Mouse (Mus musculus): Measurements from ENCODE around the gene Senp1.

Senp1 gene

DNA sequence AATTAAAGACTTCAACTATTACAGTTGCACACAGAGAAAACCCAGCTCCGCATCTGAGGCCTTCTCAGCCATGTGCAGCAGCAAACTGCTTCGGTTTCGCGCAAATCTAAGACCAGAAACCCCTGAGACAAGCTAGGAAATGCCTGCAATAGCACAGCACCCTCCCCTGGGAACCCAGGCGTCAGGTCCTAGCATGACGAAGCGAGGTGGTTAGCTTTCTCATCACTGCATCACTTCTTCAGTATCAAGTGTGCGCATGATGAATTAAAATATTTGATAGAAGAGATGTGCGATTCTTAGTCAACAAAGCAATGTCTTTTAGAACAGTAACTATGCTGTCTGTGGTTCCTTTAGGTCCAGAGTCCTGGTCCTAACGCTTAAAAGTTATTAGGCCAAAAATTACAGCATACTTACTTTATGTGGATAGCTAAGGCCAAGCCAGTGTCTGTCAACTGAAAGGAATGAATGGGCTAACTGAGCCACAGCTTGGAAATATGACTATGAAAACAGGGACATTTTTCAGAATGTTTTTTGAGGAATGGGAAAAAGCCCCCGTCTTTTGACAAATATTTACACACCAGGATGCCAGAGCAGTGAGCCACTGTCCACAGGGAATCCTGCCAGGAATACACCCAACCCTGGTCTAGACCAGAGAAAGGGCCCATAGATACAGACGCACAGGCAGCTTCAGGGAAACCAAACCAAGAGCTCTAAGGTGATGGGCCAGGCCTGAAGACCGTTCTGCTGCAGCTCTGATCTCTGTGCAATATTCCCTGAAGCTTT lies 44.4 kb downstream of the Senp1 start:
- CTCF ChIA-PET = no interaction called here

DNA sequence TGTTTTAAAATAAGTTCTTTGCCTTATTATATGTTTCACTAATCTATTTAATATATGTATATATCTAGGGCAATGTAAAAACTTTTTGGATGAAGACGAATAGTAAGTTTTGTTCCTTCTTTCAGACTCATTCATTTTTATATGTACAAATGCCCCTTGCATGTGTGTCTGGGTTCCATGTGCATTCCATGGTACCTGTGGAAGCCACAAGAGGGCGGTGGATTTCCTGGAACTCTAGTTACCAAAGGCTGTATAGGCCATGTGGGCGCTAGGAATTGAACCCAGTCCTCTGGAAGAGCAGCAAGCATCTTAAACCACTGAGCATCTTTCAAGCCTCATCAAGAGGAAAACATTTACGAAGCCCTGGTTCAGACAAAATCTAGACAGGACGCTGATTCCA lies 49.2 kb downstream of the Senp1 start:
- CTCF ChIA-PET = no interaction called here

DNA sequence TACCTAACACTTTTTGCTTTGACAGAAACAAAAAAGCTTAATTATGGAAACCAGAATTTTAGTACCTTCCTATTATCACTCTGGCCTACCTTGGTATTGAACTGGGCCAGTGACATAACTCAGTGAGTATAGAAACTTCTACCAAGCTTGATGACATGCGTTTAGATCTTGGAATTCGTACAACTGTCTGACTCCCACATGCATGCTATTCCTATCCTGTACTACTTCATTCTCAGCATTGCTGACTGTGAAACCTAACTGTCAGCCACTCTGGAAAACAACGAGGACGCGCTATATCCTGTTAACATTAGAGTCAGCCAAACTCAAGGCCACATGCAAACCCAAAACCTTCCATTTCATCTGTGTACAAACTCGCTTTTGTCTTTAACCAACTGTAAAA lies 49.6 kb downstream of the Senp1 start:
- CTCF ChIA-PET = no interaction called here

DNA sequence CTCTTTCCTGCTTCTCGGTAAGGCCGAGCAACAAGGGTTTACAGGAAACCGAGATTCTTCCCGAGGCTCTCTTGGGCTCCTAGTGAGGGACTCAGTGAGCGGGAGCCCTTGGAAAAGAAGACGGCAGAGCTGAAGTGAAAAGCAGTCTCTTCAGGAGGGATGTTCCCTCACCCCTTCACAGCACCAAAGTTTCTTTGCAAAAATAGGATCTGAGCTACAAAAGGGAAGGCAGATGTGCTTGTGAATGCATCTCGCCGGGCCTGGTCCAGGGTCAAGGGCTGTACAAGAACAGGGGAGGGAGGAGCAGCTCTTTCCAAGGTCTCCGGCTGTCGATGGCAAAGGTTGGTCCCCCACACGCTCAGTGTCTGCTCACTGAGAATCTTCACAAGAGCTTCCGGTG lies 51.0 kb downstream of the Senp1 start:
- CTCF ChIA-PET = no interaction called here

DNA sequence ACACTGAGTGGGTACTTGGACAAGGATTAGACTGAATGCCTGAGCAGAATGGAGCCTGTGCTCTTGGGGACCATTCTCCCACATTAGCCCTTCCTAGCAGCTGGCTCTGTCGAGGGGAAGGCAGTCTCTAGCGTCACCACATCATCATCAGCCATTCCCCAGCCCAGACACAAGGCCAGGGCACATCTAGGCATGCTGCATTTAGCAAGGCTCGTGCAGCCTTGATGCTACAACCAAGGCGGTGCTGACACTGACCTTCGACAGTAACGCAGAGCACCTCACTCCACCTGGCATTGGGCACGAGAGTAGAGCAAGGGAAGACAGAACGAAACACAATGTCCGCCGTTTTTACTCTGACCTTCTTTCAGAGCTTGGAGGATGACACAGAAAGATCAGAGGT lies 53.9 kb downstream of the Senp1 start:
- CTCF ChIA-PET = no interaction called here

DNA sequence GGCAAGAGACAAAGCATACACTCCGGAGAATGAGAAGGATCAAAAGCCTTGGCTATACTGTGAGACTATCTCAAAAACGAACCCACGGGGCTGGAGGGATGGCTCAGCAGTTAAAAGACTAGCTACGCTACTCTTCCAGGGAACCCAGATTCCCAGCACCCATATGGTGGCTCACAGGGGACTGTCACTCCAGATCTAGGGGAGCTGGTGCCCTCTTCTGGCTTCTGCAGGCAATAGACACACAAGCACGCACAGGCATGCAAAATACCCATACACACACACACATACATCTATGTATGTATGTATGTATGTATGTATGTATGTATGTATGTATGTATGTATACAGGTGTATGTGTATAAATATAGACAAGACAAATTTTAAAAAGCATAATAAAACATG lies 57.0 kb downstream of the Senp1 start:
- CTCF ChIA-PET = no interaction called here

DNA sequence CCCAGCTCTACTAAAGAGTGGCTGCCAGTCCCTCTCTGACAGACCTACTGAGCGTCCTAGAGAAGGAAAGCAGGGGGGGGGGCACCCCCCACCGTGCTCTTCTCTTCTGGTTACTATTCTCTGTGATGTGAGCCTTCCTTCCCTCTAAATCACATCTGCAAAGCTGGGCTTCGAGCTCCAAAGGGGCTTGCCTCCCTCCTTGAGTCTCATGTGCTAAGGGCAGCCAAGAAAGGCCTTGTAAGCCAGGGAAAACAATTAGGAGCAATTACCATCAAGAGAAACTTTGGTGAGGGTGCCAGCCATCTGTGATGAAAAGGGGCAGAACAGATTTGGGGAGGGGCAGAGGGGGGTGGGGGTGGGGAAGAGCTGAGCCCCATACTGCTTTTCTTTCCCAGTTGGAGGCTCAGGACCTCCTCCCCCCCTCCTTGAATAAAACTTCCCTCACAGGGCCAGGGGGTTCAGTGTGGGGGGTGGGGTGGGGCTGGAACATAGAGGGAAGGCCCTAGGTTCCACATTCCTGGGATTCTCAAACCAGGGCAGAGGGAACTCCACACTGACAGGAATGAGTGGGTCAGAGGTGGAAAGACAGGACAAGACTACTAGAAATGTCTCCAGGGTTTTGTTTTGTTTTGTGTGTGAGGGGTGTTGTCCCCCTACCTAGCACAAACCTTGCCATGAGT lies 58.3 kb downstream of the Senp1 start:
- CTCF ChIA-PET = no interaction called here

DNA sequence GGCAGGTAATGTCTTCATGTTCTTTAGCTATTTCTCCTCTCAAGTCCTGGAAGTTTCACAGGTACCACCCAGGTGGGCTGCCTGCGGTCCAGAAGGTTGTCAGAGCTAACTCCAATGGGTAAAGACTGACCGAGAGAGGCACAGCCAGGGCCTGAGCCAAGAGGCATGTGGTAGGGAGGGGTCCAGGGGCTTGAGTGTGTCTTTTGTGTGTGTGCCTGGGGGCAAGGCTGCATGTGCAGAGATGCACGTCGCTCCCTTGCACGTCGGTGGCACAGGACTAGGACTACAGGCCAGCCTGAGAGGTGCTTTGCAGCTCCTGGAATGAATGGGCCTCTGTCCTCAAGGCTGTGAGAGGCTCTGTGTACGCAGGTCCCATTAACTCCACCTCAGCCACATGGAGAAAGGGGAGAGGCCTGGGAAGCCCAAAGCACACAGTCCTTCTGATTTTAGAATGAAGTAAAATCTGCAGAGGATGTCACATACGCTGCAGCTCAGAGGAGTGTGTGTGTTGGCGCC lies 60.3 kb downstream of the Senp1 start:
- CTCF ChIA-PET = interaction anchor here (0.6 kb wide), 1 partner anchor 13 kb away, joined by 3 read pairs; no protein-coding TSS in a partner anchor

DNA sequence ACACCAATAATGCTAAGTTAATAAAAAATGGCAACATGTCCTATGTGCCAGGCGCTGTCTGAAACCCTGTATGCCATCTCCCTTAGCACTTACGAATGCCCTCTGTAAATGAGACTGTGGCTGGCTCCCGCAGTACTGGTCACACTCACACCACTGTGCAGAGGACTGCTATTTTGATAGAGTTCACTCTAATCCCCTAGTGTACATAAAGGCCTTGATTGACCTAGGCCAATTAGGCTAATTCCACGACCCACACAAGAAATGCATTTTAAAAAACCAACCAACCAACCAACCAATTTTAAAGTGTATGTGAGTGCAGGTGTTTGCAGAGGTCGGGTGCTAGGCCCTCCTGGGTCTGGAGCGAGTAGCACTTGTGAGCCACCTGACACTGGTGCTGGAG lies 63.7 kb downstream of the Senp1 start:
- CTCF ChIA-PET = no interaction called here

DNA sequence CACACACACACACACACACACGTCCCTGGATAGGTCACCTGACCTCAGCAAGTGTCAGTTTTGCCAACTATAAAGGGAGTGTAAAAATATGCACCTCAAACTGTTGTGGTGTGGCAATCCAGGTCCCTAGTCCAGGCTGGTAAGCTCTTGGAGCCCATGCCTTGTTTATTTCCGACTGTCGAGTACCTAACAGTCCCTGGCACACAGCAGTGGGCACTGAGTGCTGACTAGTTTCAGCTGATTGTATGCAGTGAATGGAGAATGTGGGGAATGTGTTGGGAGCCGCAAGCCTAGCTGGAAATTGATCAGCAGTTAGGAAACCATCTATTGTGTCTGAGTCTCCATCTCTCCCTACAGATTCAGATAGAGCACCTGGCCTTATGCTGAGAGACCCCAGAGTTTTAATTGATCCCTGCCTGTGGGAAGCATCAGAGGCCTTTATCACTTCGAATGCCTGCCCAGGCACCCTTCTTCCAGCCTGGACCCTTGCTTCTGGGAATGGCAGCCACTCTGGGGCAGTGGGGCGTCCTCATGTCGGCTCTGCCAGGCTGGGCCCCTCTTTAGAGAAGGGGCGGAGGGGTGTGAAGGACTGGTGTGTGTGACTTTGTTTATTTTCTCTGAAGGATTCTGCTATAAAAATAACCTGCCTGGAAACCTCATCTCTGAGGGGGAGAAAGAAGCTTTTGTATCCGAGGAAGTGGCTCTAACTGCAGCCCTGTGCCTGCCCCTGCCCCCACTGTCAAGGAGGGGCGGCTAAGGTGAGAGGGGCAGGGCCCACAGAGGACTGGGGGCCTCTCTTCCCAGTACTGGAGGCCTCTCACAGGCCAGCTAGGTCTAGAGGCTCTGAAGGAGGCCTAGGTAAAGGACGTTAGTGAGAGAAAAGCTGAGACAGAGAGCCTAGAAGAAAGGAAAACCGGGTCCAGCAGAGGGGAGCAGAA lies 66.3 kb downstream of the Senp1 start:
- CTCF ChIA-PET = no interaction called here

DNA sequence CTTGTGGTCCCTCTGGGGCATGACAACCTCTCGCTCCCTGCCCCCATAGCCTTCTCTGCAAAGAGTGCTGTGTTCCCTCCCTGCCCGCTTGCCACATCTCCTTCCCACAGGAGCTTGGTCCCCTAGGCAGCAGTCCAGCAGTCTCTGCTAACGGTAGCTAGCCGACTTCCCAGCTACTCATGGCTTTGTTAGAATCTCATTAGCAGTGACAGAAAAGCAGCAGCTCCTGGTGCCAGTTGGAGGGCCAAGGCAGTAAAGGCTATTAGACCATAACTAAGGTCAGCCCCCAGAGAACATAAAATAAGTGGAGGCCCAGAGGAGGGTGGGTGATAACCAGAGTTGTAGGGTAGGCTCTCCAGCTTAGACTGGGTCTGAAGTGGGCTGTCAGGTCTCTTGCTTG lies 67.9 kb downstream of the Senp1 start:
- CTCF ChIA-PET = no interaction called here

DNA sequence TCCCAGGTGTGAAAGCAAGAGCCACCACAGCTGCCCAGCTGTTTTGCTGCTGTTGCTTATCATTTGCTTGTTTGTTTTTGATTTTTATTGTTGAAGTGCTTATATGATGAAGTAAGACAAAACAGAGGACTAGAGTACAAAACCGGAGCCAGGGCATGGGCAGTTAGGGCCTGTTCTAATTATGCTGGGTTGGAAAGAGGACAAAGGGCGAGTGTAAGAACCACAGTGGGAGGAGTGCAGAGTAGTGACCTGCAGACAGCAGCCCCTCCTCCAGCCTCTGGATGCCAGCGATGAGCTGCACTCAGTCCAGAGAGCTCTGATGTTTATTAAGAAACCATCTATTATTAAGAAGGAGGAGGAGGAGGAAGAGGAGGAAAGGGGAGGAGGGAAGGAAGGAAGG lies 70.4 kb downstream of the Senp1 start:
- CTCF ChIA-PET = no interaction called here

DNA sequence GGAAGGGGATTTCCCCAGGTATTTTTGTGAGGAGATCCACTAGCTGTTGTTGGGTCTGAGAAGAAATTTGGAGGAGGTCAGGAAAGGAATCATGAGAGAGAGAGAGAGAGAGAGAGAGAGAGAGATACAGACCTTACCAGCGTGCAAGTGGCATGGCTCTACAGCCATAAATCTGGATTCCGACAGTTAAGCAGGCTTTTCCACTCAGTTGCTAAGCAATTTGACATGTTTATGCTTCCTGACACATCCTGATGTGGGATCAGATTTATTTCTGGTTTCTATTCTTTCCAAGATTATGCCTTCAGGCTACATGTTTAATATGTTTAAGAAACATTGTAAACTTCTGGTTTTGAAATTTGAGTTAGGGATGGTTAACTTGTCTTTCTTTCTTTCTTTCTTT lies 71.7 kb downstream of the Senp1 start:
- CTCF ChIA-PET = no interaction called here

DNA sequence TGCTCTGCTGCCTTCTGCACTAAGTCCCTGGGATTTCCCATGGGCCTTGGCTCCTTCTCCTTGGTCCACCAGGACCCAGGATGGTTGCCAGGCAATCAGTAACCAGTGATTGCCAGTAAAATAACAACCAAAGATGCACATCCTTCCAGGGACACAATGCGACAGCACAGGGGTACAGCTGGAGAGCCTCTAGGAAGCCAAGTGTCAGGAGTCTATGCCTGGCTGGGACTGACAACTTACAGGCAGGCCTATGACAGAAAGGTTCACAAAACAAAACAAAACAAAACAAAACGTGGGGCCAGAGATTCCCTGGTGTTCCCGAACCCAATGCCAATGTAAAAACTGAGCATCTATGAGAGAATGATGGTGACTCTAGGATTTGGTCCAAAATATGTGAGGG lies 74.5 kb downstream of the Senp1 start:
- CTCF ChIA-PET = no interaction called here

DNA sequence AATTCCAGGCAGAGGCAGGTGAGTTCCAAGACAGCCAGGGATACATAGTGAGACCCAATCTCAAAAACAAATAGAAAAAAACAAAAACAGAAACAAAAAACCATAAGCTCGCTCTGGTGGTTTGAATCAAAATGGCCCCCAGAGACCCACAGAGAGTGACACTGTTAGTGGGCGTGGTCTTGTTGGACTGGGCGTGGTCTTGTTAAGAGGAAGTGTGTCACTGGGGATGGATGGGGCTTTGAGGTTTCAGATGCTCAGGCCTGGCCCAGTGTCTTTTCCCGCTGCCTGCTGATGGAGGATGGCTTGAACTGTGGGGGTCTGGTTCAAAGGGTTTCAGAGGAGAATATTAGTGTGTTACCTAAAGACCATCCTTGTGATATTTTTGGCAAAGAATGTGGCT lies 75.6 kb downstream of the Senp1 start:
- CTCF ChIA-PET = no interaction called here

DNA sequence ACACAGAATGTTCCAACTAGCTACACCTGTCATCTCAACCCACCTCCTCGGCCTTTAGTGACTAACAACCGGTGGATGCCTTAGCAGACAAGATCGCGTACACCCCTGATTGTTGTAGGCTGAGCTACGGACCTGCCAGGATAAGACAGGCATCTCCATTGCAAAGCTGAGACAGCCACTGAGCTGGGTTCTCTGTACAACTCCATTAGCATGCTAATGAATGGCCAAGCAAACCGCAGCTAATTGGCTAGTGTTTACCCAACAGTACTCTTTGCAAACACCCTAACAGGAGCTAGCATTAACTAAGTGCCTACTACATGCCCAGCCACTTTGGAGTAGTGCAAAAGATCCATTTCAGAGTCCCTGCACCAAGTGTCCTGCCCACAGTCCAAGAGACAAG lies 80.7 kb downstream of the Senp1 start:
- CTCF ChIA-PET = no interaction called here

DNA sequence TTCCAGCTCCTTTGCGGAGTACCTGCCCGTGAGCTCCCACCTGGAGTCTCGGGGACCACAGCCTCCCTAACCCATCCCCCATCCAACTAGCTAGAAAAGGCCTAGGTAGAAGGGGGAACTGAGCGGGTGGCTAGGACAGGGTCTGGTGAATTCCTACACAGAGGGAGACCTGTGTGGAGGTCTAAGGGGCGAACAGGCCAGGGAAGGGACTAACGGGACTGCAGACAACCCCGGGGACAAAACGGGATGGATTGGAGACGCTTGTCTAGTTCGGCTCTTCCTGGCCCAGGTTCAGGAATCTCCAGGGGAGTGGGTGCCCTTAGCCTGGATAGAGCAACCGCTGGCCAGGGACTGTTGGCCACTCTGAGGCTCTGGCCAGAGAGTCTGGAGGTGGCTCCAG lies 88.4 kb downstream of the Senp1 start:
- CTCF ChIA-PET = no interaction called here

DNA sequence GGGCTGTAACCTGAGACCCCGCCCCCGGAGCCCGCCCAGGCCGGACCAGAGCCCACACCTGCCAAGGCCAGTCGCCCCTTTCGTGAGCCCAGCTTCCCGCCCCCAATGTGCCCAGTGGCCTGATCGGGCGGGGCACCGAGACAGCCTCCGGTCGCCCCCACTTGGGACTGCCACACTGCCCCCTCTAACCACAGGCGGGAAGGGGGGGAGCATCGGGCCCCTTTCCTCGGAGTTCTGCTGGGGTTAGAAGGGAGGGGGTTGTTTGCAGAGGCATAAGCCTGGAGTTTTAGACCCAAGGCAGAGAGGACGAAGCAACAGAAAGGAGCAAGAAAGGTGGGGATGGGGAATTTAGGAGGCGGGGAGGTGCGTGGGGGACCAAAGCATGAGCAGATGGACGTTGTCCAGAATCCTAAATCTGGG lies 88.8 kb downstream of the Senp1 start:
- CTCF ChIA-PET = no interaction called here

DNA sequence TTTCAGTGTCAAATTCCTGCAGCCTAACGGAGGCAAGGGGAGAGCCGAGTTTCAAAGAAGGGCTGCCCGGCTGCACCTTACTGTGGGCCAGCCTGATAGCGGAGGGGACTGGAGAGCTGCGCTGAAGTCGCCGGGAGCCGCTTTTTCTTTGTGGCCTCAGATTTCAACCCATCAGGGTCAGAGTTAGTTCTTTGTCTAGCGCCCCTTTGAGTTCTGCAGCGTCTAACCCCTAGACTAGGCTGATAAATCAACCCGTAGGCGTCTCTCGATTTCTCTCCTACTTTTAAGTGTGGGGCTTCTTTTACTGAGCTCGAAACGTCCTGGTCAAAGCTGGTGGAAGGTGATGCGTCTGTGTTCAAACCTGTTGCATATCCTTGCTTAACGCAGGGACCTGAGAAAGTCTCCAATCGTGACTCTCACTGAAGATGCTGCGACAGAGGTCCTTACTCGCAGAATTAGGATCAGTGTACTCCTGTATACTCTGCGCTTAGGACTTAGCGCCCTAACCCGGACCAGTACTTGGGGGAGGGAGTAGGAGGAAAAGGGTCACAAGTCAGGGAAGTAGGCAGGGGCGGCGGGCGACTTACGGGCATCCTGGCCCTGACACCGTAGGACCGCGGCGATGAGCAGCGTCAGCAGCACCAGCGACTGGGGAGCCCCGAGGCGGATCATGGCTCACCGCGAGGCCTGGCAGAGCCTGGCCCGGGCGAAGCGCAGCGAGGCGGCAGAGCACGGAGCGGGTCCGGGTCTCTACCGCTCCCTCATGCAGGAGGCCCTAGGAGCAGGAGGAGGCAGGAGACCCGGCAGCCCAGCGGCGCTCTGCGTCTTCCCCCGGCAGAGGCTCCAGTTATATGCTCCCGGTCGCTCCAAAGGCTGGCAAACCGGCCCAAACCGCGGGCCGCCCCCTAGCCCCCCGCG lies 89.5 kb downstream of the Senp1 start, which contains the start of gene Col2a1:
Gene Col2a1, minus strand, starts transcription at position 874 of the 918 bp plus-strand sequence.
- CTCF ChIA-PET = no interaction called here

DNA sequence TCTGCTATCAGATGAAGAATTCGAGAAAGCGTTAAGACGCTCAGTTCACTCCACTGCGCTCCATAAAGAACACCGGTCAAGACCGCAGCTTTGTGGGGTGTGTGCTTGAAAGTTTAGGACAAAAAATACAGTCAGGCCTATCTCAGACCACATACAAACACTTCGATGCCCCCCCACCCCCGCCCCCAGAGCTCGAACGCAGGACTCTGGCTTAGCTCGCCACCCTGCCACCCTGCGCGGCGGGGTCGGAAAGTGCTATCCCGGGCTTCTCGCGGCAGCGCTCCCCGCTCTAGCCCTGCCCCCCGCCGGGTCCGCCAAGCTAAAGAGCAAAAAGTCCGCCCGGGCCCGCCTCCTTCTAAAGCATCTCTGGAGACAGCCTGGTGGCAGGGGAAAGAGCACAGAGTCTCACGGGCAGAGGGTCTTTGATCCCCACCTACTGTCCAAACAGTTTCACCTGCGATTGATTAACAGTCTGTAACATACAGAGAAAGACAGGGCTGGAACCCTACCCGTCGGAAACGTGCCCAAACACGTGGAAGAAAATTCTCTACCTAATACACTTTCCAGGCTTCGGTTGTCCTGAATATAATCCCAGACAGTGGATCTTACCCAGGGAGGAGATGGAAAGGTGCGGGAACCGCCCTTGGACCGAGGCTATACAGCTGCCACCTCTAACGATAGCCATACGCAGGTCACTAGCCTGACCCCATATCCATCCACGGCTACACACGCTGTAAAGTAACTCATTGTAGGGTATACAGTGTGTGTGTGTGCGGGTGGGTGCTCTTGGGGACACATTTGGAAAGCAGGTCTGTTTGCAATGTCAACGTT lies 90.3 kb downstream of the Senp1 start:
- CTCF ChIA-PET = no interaction called here

Measured in spleen, embryonic (tissue).